Mouse (Mus musculus) cerebellum, postnatal 36 days (tissue): ENCODE data around the gene 1700001J03Rik.
"Not testable (repeated sequence)": the region's sequence is repeated elsewhere in the genome, so short reads cannot be mapped to it uniquely, and the experiment has no call there.

Experiments
- DNase-seq, 2 experiments: peaks; one replicate each; pipeline ENCODE4 v3.0.0; 2021 to 2022; ENCODE audit warnings: mixed read lengths in 2 of 2

The 1700001J03Rik gene

GRCm38 (mm10) chr5:146188144-146188543 is 3.0 kb upstream of the 1700001J03Rik start:
- DNase-seq: peak in 1 of 2 experiments; percentile 11

GRCm38 (mm10) chr5:146187441-146187840 is 2.3 kb upstream of the 1700001J03Rik start:
- peak; percentile 79 to 81 for DNase-seq

GRCm38 (mm10) chr5:146172744-146173143 is 12.4 kb downstream of the 1700001J03Rik start:
- DNase-seq: peak; percentile 56 to 65

DNA sequence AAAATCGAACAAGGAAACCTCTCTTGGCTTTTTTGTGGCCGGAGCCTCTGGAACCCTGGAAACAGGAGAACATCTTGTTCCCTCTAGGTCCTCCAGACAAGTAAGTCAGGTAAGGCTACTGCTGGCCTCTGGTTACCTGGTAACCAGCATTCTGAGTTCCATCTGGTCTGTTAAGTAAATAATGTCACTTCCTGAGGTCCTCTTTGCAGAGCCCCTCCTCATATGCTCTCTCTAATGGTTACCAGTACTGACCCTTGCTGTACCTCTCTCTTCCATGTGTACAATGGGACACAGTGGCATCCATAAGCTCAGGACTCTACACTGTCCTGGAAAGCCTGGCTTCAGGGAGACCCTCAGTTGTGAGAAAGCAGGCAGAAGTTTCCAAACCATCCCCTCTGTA is 14.5 kb downstream of the 1700001J03Rik start, which contains the start of gene Gm6309:
Gene Gm6309 (minus strand): TSS at position 101 of the 400 bp plus-strand sequence.
- not testable (repeated sequence) for DNase-seq

GRCm38 (mm10) chr5:146160439-146160838 is 24.7 kb downstream of the 1700001J03Rik start, which contains the start of gene Gm5565:
TSS of gene Gm5565 (minus strand) at chr5:146160539.
- not testable (repeated sequence) for DNase-seq

GRCm38 (mm10) chr5:146158326-146158725 is 26.8 kb downstream of the 1700001J03Rik start:
- DNase-seq: not testable (repeated sequence)

DNA sequence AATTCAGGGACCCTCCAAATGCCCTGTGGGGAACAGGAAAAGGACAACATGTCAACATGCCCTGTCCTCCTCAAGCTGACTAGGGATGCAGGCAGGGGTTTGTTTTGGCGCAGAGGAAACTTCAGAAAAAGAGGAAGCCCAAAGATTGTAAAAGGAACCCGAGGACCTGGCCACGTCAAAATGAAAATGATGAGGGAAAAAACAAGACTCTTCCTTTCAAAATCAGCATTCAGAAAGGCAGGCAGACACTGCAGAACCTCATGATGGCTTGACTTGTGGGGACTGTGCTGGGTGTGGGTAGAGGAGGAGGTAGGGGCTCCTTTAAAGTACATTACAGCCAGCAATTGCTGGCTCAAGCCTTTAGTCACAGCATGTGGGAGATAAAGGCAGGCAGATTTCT is 34.6 kb downstream of the 1700001J03Rik start:
- no peak for DNase-seq

DNA sequence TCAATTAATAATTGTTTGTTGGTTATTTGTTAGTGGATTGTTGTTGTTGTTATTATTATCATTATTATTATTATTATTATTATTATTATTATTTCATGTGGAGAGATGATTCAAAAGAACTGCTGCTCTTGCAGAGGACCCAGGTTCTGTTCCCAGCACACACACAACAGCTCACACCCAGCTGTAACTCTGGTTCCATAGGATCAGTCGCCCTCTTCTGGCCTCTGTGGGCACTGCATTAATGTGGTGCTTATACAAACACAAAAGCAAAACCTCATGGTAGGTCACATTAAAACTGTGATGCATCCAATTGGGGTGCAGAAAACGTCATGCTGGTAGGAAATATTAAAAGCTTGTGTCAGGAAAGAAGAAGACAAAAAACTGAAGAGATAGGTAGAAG is 37.2 kb downstream of the 1700001J03Rik start:
- no peak for DNase-seq
